Mouse (Mus musculus): ENCODE results near the gene Ankrd63. TPM values are rescaled to one million over a fixed set of nuclear protein-coding genes. Genes with fewer than 3 reads are reported as not detected.

Ankrd63 gene
- total and polyA plus RNA-seq, 2 experiments from 2014 or later: 2.0 to 14.3 TPM

DNA sequence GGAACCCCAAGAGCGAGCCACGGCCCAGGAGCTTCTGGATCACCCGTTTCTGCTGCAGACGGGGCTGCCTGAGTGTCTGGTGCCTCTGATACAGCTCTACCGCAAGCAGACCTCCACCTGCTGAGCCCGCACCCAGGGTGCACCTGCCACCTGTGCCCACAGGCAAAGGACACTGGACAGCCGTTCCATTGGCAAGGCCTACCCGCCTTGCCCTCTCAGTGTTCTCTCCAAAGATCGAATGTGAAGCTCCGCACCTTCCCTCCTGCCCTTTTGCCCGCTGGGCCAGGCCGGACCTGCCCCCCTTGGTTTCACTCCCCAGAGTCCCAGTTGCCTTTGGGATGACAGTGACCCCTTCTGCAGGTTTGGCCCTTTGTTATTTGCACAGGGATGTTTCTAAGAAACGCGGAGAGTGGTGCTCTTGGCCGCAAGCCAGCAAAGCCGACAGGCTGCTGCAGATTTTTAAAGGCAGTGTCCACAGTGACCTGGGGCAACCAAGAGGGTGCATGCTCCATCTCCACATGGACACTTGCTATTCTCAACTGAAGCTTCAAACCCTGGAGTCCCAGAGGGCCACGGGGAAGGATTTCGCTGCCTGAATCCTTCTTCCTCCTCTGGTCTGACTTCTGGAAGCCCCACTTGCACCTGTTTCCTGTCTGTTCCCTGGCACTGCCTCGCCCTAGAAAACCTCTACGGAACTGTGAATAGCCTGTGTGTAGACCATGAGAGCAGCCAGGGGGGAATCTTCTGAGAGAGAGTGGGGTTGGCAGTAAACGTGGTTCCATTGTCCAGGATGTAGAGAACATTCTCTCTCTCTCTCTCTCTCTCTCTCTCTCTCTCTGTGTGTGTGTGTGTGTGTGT is 7.1 kb downstream of the Ankrd63 start:
- ATAC-seq (ENCODE audit: insufficient read depth, low read depth) (peak; percentile 10; the same call in 1 of the 2 replicates), DNase-seq (ENCODE audit: low spot score) (peak; percentile 35)
- Histone ChIP-seq H3K9me3 (replicated peaks; ENCODE audit: control insufficient read depth, low read length) (no peaks in the 10 kb centered on the region), H3K9ac (replicated peaks; ENCODE audit: low read depth, low read length) (no peak overlapping the region), H3K27me3 (ENCODE audit: control insufficient read depth, insufficient read depth, low read length) (peaks cover 6% of the 10 kb centered on the region), H3K4me2 (ENCODE audit: low read depth, low read length) (no peak overlapping the region), H3K36me3 (replicated peaks; ENCODE audit: control insufficient read depth, insufficient read depth, low read length) (no peaks in the 10 kb centered on the region), H3K4me1 (ENCODE audit: control insufficient read depth, insufficient read depth) (peaks cover 38% of the 10 kb centered on the region), H3K4me3 (ENCODE audit: low read depth, low read length) (no peak overlapping the region), H3K27ac (ENCODE audit: low read depth) (peak overlapping the region; percentile 47; the same call in 1 of the 2 replicates)
- TF ChIP-seq EP300 (IDR thresholded peaks at IDR 0.05; ENCODE audit: low read depth) (no peak), CTCF (IDR thresholded peaks at IDR 0.05; ENCODE audit: low read depth) (no peak)
- WGBS: 43% methylated on average over 21 of the region's 21 CpGs

DNA sequence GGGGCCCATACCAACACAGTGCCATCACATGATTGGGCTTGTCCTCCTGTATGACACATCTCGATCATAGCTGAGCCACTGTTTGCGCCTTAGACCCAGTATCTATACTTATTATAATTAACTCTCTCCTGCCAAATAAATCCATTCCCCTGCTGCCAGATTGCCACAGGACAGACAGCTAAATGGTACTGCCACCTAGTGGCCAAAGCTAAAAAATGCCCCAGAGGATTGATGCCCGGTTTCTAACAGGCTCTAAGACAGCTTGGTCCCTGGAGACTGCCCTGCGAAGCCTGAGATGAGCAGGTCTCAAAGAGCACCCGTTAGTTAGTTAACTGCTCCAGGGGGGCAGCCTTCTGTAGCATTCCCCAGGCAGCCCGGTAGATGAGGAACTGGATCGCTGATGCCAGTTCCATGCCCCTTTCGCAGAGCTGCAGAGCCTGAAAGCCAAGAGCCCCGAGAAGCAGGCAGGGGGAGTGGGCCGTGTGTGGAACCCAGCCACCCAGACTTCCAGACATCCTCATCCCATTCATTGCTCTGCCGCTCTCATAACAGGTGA is 8.0 kb downstream of the Ankrd63 start:
- DNase-seq (ENCODE audit: low spot score) (peak; percentile 74), ATAC-seq (ENCODE audit: insufficient read depth, low read depth) (no peak)
- Histone ChIP-seq H3K4me2 (ENCODE audit: low read depth, low read length) (no peak overlapping the region), H3K9ac (replicated peaks; ENCODE audit: low read depth, low read length) (no peak overlapping the region), H3K36me3 (replicated peaks; ENCODE audit: control insufficient read depth, insufficient read depth, low read length) (no peaks in the 10 kb centered on the region), H3K4me1 (ENCODE audit: control insufficient read depth, insufficient read depth) (peaks cover 37% of the 10 kb centered on the region), H3K27ac (ENCODE audit: low read depth) (no peak overlapping the region), H3K4me3 (ENCODE audit: low read depth, low read length) (no peak overlapping the region), H3K9me3 (replicated peaks; ENCODE audit: control insufficient read depth, low read length) (no peaks in the 10 kb centered on the region), H3K27me3 (ENCODE audit: control insufficient read depth, insufficient read depth, low read length) (no peaks in the 10 kb centered on the region)
- TF ChIP-seq CTCF (IDR thresholded peaks at IDR 0.05; ENCODE audit: low read depth): peak; percentile 78
- TF ChIP-seq EP300 (IDR thresholded peaks at IDR 0.05; ENCODE audit: low read depth): no peak
- 30% methylated on average over 11 of the region's 11 CpGs for WGBS

DNA sequence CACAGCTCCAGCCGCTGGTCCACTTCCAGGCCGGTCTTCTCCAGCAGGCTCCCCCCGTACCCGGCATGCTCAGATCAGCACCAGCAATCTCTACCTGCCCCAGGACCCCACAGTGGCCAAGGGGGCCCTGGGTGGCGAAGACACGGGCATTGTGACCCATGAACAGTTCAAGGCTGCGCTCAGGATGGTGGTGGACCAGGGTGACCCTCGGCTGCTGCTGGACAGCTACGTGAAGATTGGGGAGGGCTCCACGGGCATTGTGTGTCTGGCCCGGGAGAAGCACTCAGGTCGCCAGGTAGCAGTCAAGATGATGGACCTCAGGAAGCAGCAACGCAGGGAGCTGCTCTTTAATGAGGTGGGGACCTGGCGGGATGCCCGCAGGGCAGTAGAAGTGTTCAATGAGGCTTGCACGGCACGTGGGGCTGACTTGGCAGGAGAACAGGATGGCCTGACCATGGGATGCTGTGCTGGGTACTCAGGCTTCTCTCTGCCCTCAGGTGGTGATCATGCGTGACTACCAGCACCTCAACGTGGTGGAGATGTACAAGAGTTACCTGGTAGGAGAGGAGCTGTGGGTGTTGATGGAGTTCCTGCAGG is 10.3 kb downstream of the Ankrd63 start:
- whole genome bisulfite sequencing: 72% methylated on average over 19 of the region's 19 CpGs
- ATAC-seq (ENCODE audit: insufficient read depth, low read depth): no peak

DNA sequence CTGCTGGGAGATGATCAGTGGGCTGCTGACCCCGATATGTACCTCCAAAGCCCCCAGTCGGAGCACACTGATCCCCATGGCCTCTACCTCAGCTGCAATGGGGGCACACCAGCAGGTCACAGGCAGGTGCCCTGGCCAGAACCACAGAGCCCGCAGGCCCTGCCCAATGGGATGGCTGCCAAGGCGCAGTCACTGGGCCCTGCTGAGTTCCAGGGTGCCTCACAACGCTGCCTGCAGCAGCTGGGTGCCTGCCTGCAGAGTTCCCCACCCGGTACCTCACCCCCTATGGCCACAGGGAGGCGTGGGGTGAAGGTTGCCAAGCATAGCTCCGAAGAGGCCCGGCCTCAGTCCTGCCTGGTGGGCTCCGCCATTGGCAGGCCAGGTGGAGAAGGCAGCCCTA is 13.9 kb downstream of the Ankrd63 start:
- 58% methylated on average over 10 of the region's 10 CpGs for WGBS
- Histone ChIP-seq H3K4me1 (ENCODE audit: control insufficient read depth, insufficient read depth) (no peaks in the 10 kb centered on the region), H3K9ac (replicated peaks; ENCODE audit: low read depth, low read length) (no peak overlapping the region), H3K4me2 (ENCODE audit: low read depth, low read length) (no peak overlapping the region), H3K4me3 (ENCODE audit: low read depth, low read length) (no peak overlapping the region), H3K9me3 (replicated peaks; ENCODE audit: control insufficient read depth, low read length) (no peaks in the 10 kb centered on the region), H3K27ac (ENCODE audit: low read depth) (no peak overlapping the region), H3K36me3 (replicated peaks; ENCODE audit: control insufficient read depth, insufficient read depth, low read length) (no peaks in the 10 kb centered on the region), H3K27me3 (ENCODE audit: control insufficient read depth, insufficient read depth, low read length) (no peaks in the 10 kb centered on the region)
- peak; percentile 7; the same call in 1 of the 2 replicates for ATAC-seq (ENCODE audit: insufficient read depth, low read depth)
- DNase-seq (ENCODE audit: low spot score): no peak
- TF ChIP-seq CTCF (IDR thresholded peaks at IDR 0.05; ENCODE audit: low read depth): no peak
- no peak for TF ChIP-seq EP300 (IDR thresholded peaks at IDR 0.05; ENCODE audit: low read depth)

More for the DNA sequence above, 10.3 kb downstream of the Ankrd63 start:
- no peak for DNase-seq (ENCODE audit: low spot score)
- Histone ChIP-seq H3K9me3 (replicated peaks; ENCODE audit: control insufficient read depth, low read length) (no peaks in the 10 kb centered on the region), H3K27me3 (ENCODE audit: control insufficient read depth, insufficient read depth, low read length) (no peaks in the 10 kb centered on the region), H3K9ac (replicated peaks; ENCODE audit: low read depth, low read length) (no peak overlapping the region), H3K4me1 (ENCODE audit: control insufficient read depth, insufficient read depth) (peaks cover 24% of the 10 kb centered on the region), H3K27ac (ENCODE audit: low read depth) (no peak overlapping the region), H3K36me3 (replicated peaks; ENCODE audit: control insufficient read depth, insufficient read depth, low read length) (no peaks in the 10 kb centered on the region), H3K4me3 (ENCODE audit: low read depth, low read length) (no peak overlapping the region), H3K4me2 (ENCODE audit: low read depth, low read length) (no peak overlapping the region)
- TF ChIP-seq CTCF (IDR thresholded peaks at IDR 0.05; ENCODE audit: low read depth): no peak
- no peak for TF ChIP-seq EP300 (IDR thresholded peaks at IDR 0.05; ENCODE audit: low read depth)

DNA sequence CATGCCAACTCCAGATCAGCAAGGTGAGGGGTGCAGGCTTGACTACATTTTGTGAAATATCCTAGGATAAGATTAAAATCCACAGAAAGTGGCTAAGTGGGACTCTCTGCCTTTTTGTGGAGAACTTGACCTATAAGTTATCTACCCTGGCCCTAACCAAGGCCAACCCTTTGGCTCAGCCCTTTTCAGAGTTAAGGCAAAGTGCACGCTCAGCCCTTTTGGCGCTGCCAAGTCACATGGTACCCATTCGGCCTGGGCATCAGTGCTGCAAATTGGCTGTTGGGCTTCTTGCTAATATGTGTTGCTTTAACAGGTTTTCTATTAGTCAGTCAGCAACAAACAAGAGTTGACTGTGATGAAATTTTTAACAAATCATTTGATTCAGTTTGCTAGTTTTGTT is 16.0 kb downstream of the Ankrd63 start:
- TF ChIP-seq CTCF (IDR thresholded peaks at IDR 0.05; ENCODE audit: low read depth): no peak
- TF ChIP-seq EP300 (IDR thresholded peaks at IDR 0.05; ENCODE audit: low read depth): no peak

More for the DNA sequence above, 16.0 kb downstream of the Ankrd63 start:
- Histone ChIP-seq H3K4me2 (ENCODE audit: low read depth, low read length) (no peak overlapping the region), H3K4me3 (ENCODE audit: low read depth, low read length) (no peak overlapping the region), H3K9ac (replicated peaks; ENCODE audit: low read depth, low read length) (no peak overlapping the region), H3K36me3 (replicated peaks; ENCODE audit: control insufficient read depth, insufficient read depth, low read length) (no peaks in the 10 kb centered on the region), H3K27me3 (ENCODE audit: control insufficient read depth, insufficient read depth, low read length) (no peaks in the 10 kb centered on the region), H3K27ac (ENCODE audit: low read depth) (no peak overlapping the region), H3K4me1 (ENCODE audit: control insufficient read depth, insufficient read depth) (peaks cover 7% of the 10 kb centered on the region), H3K9me3 (replicated peaks; ENCODE audit: control insufficient read depth, low read length) (no peaks in the 10 kb centered on the region)
- WGBS: 85% methylated on average over 3 of the region's 3 CpGs
- DNase-seq (ENCODE audit: low spot score): no peak
- ATAC-seq (ENCODE audit: insufficient read depth, low read depth): no peak
